Mouse (Mus musculus) urinary bladder, adult 2 months (tissue): ENCODE data around the gene Ldhc. TPM values are rescaled to one million over a fixed set of nuclear protein-coding genes. Genes with fewer than 3 reads are reported as not detected.
"Not testable (repeated sequence)": the region's sequence is repeated elsewhere in the genome, so short reads cannot be mapped to it uniquely, and the experiment has no call there.

Source experiments
- DNase-seq: peaks from one replicate; pipeline ENCODE4 v3.0.0; 2022; ENCODE audit warnings: low spot score
- polyA plus RNA-seq: library from polyadenylated mRNA; depleted of rRNA; stranded (reverse); fragments of >200 nt; gene quantifications from 2 replicates; pipeline ENCODE4 v1.2.3, GENCODE M21; 2012; rRNA removed

Ldhc gene
- polyA plus RNA-seq = not detected in 2 replicates

- DNase-seq = no peak
These were observed at the start of gene Ldhc for GRCm38 (mm10) chr7:46860996-46861395. TSS of gene Ldhc (plus strand) at chr7:46861203.

- no peak for DNase-seq
These were observed 47.0 kb upstream of the Ldhc start for GRCm38 (mm10) chr7:46814012-46814411.

- DNase-seq = not testable (repeated sequence)
These were observed 39.9 kb upstream of the Ldhc start for GRCm38 (mm10) chr7:46820876-46821632.

- DNase-seq = no peak
These were observed 33.8 kb upstream of the Ldhc start for GRCm38 (mm10) chr7:46827046-46827802.

GRCm38 (mm10) chr7:46827803-46828184, 33.2 kb upstream of the Ldhc start:
- DNase-seq = no peak

- no peak for DNase-seq
These were observed 31.1 kb upstream of the Ldhc start for GRCm38 (mm10) chr7:46829911-46830310.

- DNase-seq = no peak
These were observed 30.0 kb upstream of the Ldhc start for GRCm38 (mm10) chr7:46830799-46831590.

GRCm38 (mm10) chr7:46831693-46832092, 29.3 kb upstream of the Ldhc start:
- DNase-seq = no peak

GRCm38 (mm10) chr7:46832112-46832810, 28.7 kb upstream of the Ldhc start:
- DNase-seq = not testable (repeated sequence)

- no peak for DNase-seq
These were observed 27.7 kb upstream of the Ldhc start for GRCm38 (mm10) chr7:46833266-46833665.

GRCm38 (mm10) chr7:46833670-46834255, 27.2 kb upstream of the Ldhc start:
- DNase-seq = no peak

- DNase-seq = no peak
These were observed 25.9 kb upstream of the Ldhc start for GRCm38 (mm10) chr7:46834994-46835610.

- no peak for DNase-seq
These were observed 24.6 kb upstream of the Ldhc start for GRCm38 (mm10) chr7:46836357-46836756.

- DNase-seq = no peak
These were observed 23.9 kb upstream of the Ldhc start for GRCm38 (mm10) chr7:46837073-46837472.

GRCm38 (mm10) chr7:46838104-46838671, 22.8 kb upstream of the Ldhc start:
- no peak for DNase-seq

- DNase-seq = peak; percentile 68
These were observed 22.1 kb upstream of the Ldhc start for GRCm38 (mm10) chr7:46838891-46839302.

GRCm38 (mm10) chr7:46839446-46839845, 21.6 kb upstream of the Ldhc start:
- DNase-seq = no peak

- DNase-seq = no peak
These were observed 21.1 kb upstream of the Ldhc start for GRCm38 (mm10) chr7:46839861-46840260.

GRCm38 (mm10) chr7:46840326-46840725, 20.7 kb upstream of the Ldhc start:
- DNase-seq = no peak

- no peak for DNase-seq
These were observed 20.0 kb upstream of the Ldhc start, which contains the start of gene Ldha for GRCm38 (mm10) chr7:46840787-46841525. TSS of gene Ldha (plus strand) at chr7:46841475.
